Mouse (Mus musculus): ENCODE results near the gene Ptprt. TPM values are rescaled to one million over a fixed set of nuclear protein-coding genes. Genes with fewer than 3 reads are reported as not detected.

Ptprt gene
- polyA plus RNA-seq, 1 experiment from 2014 or later: 4.0 TPM

- H3K4me3 ChIP-seq (replicated peaks; ENCODE audit: low read depth, low read length): no peak overlapping the region
- no peak overlapping the region for H3K27ac ChIP-seq
- no peak overlapping the region for H3K9ac ChIP-seq (ENCODE audit: low read depth, low read length)
- H3K9me3 ChIP-seq (replicated peaks; ENCODE audit: low read length): no peaks in the 10 kb centered on the region
- WGBS: 61% methylated on average over 8 of the region's 8 CpGs
- ATAC-seq (replicated peaks; ENCODE audit: low FRiP score, low read depth) (no peak), DNase-seq (ENCODE audit: low spot score) (no peak)
- H3K27me3 ChIP-seq (ENCODE audit: insufficient read depth, low read length): no peaks in the 10 kb centered on the region
- no peaks in the 10 kb centered on the region for H3K36me3 ChIP-seq (ENCODE audit: insufficient read depth, low read length)
- H3K4me1 ChIP-seq (replicated peaks; ENCODE audit: insufficient read depth, low read length): no peaks in the 10 kb centered on the region
- H3K4me2 ChIP-seq (ENCODE audit: low read length): no peak overlapping the region
- TF ChIP-seq CTCF (IDR thresholded peaks at IDR 0.05; ENCODE audit: low read depth): no peak
Measured at GRCm38 (mm10) chr2:161704811-161705210, 956.1 kb downstream of the Ptprt start.

- Histone ChIP-seq H3K27me3 (ENCODE audit: insufficient read depth, low read length) (no peaks in the 10 kb centered on the region), H3K27ac (no peak overlapping the region), H3K4me2 (ENCODE audit: low read length) (no peak overlapping the region), H3K9me3 (replicated peaks; ENCODE audit: low read length) (no peaks in the 10 kb centered on the region), H3K4me3 (replicated peaks; ENCODE audit: low read depth, low read length) (no peak overlapping the region), H3K4me1 (replicated peaks; ENCODE audit: insufficient read depth, low read length) (no peaks in the 10 kb centered on the region), H3K36me3 (ENCODE audit: insufficient read depth, low read length) (no peaks in the 10 kb centered on the region), H3K9ac (ENCODE audit: low read depth, low read length) (no peak overlapping the region)
- WGBS: 28% methylated on average over 9 of the region's 9 CpGs
- DNase-seq (ENCODE audit: low spot score): no peak
- ATAC-seq (replicated peaks; ENCODE audit: low FRiP score, low read depth): no peak
- no peak for TF ChIP-seq CTCF (IDR thresholded peaks at IDR 0.05; ENCODE audit: low read depth)
Measured at GRCm38 (mm10) chr2:161704410-161704809, 956.5 kb downstream of the Ptprt start.

- ATAC-seq (replicated peaks; ENCODE audit: low FRiP score, low read depth): no peak
- H3K4me1 ChIP-seq (replicated peaks; ENCODE audit: insufficient read depth, low read length): no peaks in the 10 kb centered on the region
Measured at GRCm38 (mm10) chr2:161695819-161696218, 965.1 kb downstream of the Ptprt start.

GRCm38 (mm10) chr2:161668302-161668986, 992.5 kb downstream of the Ptprt start:
- no peak overlapping the region for H3K27ac ChIP-seq
- H3K4me1 ChIP-seq (replicated peaks; ENCODE audit: insufficient read depth, low read length): no peaks in the 10 kb centered on the region
- no peak for TF ChIP-seq CTCF (IDR thresholded peaks at IDR 0.05; ENCODE audit: low read depth)
- no peak overlapping the region for H3K4me2 ChIP-seq (ENCODE audit: low read length)
- 66% methylated on average over 12 of the region's 12 CpGs for WGBS
- DNase-seq (ENCODE audit: low spot score) (no peak), ATAC-seq (replicated peaks; ENCODE audit: low FRiP score, low read depth) (no peak)
- no peak overlapping the region for H3K9ac ChIP-seq (ENCODE audit: low read depth, low read length)
- no peaks in the 10 kb centered on the region for H3K9me3 ChIP-seq (replicated peaks; ENCODE audit: low read length)
- H3K4me3 ChIP-seq (replicated peaks; ENCODE audit: low read depth, low read length): no peak overlapping the region
- no peaks in the 10 kb centered on the region for H3K27me3 ChIP-seq (ENCODE audit: insufficient read depth, low read length)
- no peaks in the 10 kb centered on the region for H3K36me3 ChIP-seq (ENCODE audit: insufficient read depth, low read length)

More at GRCm38 (mm10) chr2:161695819-161696218, 965.1 kb downstream of the Ptprt start:
- 79% methylated on average over 8 of the region's 8 CpGs for WGBS
- Histone ChIP-seq H3K27ac (no peak overlapping the region), H3K4me2 (ENCODE audit: low read length) (no peak overlapping the region), H3K4me3 (replicated peaks; ENCODE audit: low read depth, low read length) (no peak overlapping the region), H3K36me3 (ENCODE audit: insufficient read depth, low read length) (no peaks in the 10 kb centered on the region), H3K9me3 (replicated peaks; ENCODE audit: low read length) (no peaks in the 10 kb centered on the region), H3K9ac (ENCODE audit: low read depth, low read length) (no peak overlapping the region), H3K27me3 (ENCODE audit: insufficient read depth, low read length) (no peaks in the 10 kb centered on the region)
- DNase-seq (ENCODE audit: low spot score): no peak
- TF ChIP-seq CTCF (IDR thresholded peaks at IDR 0.05; ENCODE audit: low read depth): no peak

GRCm38 (mm10) chr2:161661912-161662311, 999.0 kb downstream of the Ptprt start:
- TF ChIP-seq CTCF (IDR thresholded peaks at IDR 0.05; ENCODE audit: low read depth): no peak
- WGBS: 28% methylated on average over 5 of the region's 5 CpGs
- H3K36me3 ChIP-seq (ENCODE audit: insufficient read depth, low read length): no peaks in the 10 kb centered on the region
- H3K27me3 ChIP-seq (ENCODE audit: insufficient read depth, low read length): no peaks in the 10 kb centered on the region
- no peaks in the 10 kb centered on the region for H3K9me3 ChIP-seq (replicated peaks; ENCODE audit: low read length)
- DNase-seq (ENCODE audit: low spot score): no peak
- no peak for ATAC-seq (replicated peaks; ENCODE audit: low FRiP score, low read depth)
- no peaks in the 10 kb centered on the region for H3K4me1 ChIP-seq (replicated peaks; ENCODE audit: insufficient read depth, low read length)
- H3K9ac ChIP-seq (ENCODE audit: low read depth, low read length): no peak overlapping the region
- no peak overlapping the region for H3K4me3 ChIP-seq (replicated peaks; ENCODE audit: low read depth, low read length)
- no peak overlapping the region for H3K27ac ChIP-seq
- H3K4me2 ChIP-seq (ENCODE audit: low read length): no peak overlapping the region

- H3K9ac ChIP-seq (ENCODE audit: low read depth, low read length): no peak overlapping the region
- no peaks in the 10 kb centered on the region for H3K36me3 ChIP-seq (ENCODE audit: insufficient read depth, low read length)
- no peak overlapping the region for H3K4me3 ChIP-seq (replicated peaks; ENCODE audit: low read depth, low read length)
- ATAC-seq (replicated peaks; ENCODE audit: low FRiP score, low read depth) (no peak), DNase-seq (ENCODE audit: low spot score) (peak; percentile 46)
- 15% methylated on average over 4 of the region's 4 CpGs for WGBS
- H3K9me3 ChIP-seq (replicated peaks; ENCODE audit: low read length): no peaks in the 10 kb centered on the region
- H3K4me1 ChIP-seq (replicated peaks; ENCODE audit: insufficient read depth, low read length): no peaks in the 10 kb centered on the region
- TF ChIP-seq CTCF (IDR thresholded peaks at IDR 0.05; ENCODE audit: low read depth): peak; percentile 63
- H3K27me3 ChIP-seq (ENCODE audit: insufficient read depth, low read length): no peaks in the 10 kb centered on the region
- no peak overlapping the region for H3K27ac ChIP-seq
- no peak overlapping the region for H3K4me2 ChIP-seq (ENCODE audit: low read length)
Measured at GRCm38 (mm10) chr2:161660827-161661226, 1000.1 kb downstream of the Ptprt start.

- no peak for TF ChIP-seq CTCF (IDR thresholded peaks at IDR 0.05; ENCODE audit: low read depth)
- Histone ChIP-seq H3K27ac (no peak overlapping the region), H3K4me1 (replicated peaks; ENCODE audit: insufficient read depth, low read length) (no peaks in the 10 kb centered on the region), H3K9me3 (replicated peaks; ENCODE audit: low read length) (no peaks in the 10 kb centered on the region), H3K4me2 (ENCODE audit: low read length) (no peak overlapping the region), H3K4me3 (replicated peaks; ENCODE audit: low read depth, low read length) (no peak overlapping the region), H3K9ac (ENCODE audit: low read depth, low read length) (no peak overlapping the region), H3K36me3 (ENCODE audit: insufficient read depth, low read length) (no peaks in the 10 kb centered on the region), H3K27me3 (ENCODE audit: insufficient read depth, low read length) (no peaks in the 10 kb centered on the region)
- no peak for ATAC-seq (replicated peaks; ENCODE audit: low FRiP score, low read depth)
- 87% methylated on average over 4 of the region's 4 CpGs for WGBS
- DNase-seq (ENCODE audit: low spot score): no peak
Measured at GRCm38 (mm10) chr2:161657046-161657445, 1003.9 kb downstream of the Ptprt start.
